In the genomic region with DNA sequence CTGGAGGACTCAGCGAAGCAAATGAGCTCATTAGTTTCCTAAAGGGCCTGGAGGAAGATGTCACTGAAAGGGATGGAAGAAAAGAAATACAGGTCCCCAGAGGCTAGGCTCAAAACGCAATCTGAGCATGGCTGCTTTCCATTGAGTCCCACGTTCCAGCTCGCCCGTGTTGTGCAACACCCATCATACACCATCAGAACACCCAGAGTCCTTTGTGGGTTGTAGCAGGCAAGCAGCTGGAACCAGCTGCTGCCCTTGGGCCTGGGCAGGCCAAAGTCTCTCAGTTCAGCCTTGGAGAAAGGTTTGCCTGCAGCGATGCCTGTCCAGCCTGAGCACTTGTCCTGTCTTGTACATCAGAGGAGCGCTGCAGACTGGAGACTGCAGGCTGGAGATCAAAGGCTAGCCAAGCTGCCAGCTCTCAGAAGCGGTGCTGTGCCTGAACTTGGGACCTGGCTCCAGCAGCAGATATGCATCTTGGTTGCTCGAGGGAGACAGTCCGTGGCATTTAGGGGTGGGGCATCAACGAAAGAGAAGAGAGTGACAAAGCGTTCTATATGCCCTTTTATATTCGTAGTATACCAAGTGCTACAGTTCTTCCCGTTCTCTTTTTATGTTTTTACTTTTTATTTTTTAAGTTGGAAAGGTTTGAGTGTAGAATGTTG, we compare ENCODE assay signal across 9 mouse cellular contexts. TPM values are rescaled to one million over a fixed set of nuclear protein-coding genes. Genes with fewer than 3 reads are reported as not detected.
A peak's percentile ranks its signal among the peaks of the same experiment; 100 is the strongest.
DNase-seq lines count a peak whose midpoint lies in the region; ATAC-seq and TF ChIP-seq lines count a peak whose summit lies in the region.
"Had no signal": no experiment of that assay in that cellular context is flagged by ENCODE, and none has a peak within 500 bp of the region (broad histone marks: within the 10 kb centered on the region; RNA-seq: fewer than 3 reads in every experiment).

No protein-coding gene starts in this region.

- no peak overlapping the region for H3K9ac ChIP-seq in midbrain, embryonic 14.5 days (replicated peaks; ENCODE audit: low read length)
- H3K9ac ChIP-seq in midbrain, embryonic 16.5 days (ENCODE audit: low read depth, low read length) = no peak overlapping the region
- H3K9ac ChIP-seq in heart, postnatal 0 days (replicated peaks; ENCODE audit: low read depth, low read length) = no peak overlapping the region
- no peak overlapping the region for H3K9ac ChIP-seq in limb, embryonic 15.5 days
- H3K9ac ChIP-seq: liver, embryonic 13.5 days had no signal

- H3K9me3 ChIP-seq in midbrain, embryonic 14.5 days (ENCODE audit: control insufficient read depth, low read length) = no peaks in the 10 kb centered on the region
- no peaks in the 10 kb centered on the region for H3K9me3 ChIP-seq in midbrain, embryonic 16.5 days (replicated peaks; ENCODE audit: control insufficient read depth, low read length, poor library complexity, severe bottlenecking)
- H3K9me3 ChIP-seq in heart, postnatal 0 days (replicated peaks; ENCODE audit: control insufficient read depth, low read length) = no peaks in the 10 kb centered on the region
- H3K9me3 ChIP-seq in limb, embryonic 15.5 days = no peaks in the 10 kb centered on the region
- H3K9me3 ChIP-seq: liver, embryonic 13.5 days had no signal

- no peak overlapping the region for H3K4me3 ChIP-seq in midbrain, embryonic 14.5 days (replicated peaks; ENCODE audit: low read depth, low read length)
- H3K4me3 ChIP-seq in midbrain, embryonic 16.5 days (ENCODE audit: low read depth, low read length) = no peak overlapping the region
- no peak overlapping the region for H3K4me3 ChIP-seq in heart, postnatal 0 days (ENCODE audit: low read depth, low read length)
- no peak overlapping the region for H3K4me3 ChIP-seq in limb, embryonic 15.5 days
- no peak overlapping the region for H3K4me3 ChIP-seq in layer of hippocampus, adult 2 months
- H3K4me3 ChIP-seq: liver, embryonic 13.5 days had no signal

- H3K27ac ChIP-seq in midbrain, embryonic 14.5 days (replicated peaks; ENCODE audit: low read depth, low read length) = no peak overlapping the region
- no peak overlapping the region for H3K27ac ChIP-seq in midbrain, embryonic 16.5 days (ENCODE audit: low read length)
- 0 out of 2 replicates have a peak overlapping the region, but pooled peaks have one; percentile 7 for H3K27ac ChIP-seq in heart, postnatal 0 days (ENCODE audit: low read depth)
- H3K27ac ChIP-seq in limb, embryonic 15.5 days = no peak overlapping the region
- no peak overlapping the region for H3K27ac ChIP-seq in layer of hippocampus, adult 2 months
- H3K27ac ChIP-seq: liver, embryonic 13.5 days had no signal

- no peaks in the 10 kb centered on the region for H3K27me3 ChIP-seq in midbrain, embryonic 14.5 days (ENCODE audit: control insufficient read depth, insufficient read depth, low read length)
- no peaks in the 10 kb centered on the region for H3K27me3 ChIP-seq in midbrain, embryonic 16.5 days (ENCODE audit: control insufficient read depth, insufficient read depth, low read depth, low read length)
- H3K27me3 ChIP-seq in heart, postnatal 0 days (ENCODE audit: control insufficient read depth, insufficient read depth, low read length) = no peaks in the 10 kb centered on the region
- no peaks in the 10 kb centered on the region for H3K27me3 ChIP-seq in limb, embryonic 15.5 days
- H3K27me3 ChIP-seq: liver, embryonic 13.5 days had no signal

- no peak for TF ChIP-seq EP300 in heart, postnatal 0 days (IDR thresholded peaks at IDR 0.05; ENCODE audit: low read depth)

- H3K36me3 ChIP-seq in midbrain, embryonic 14.5 days (ENCODE audit: control insufficient read depth, insufficient read depth, low read length) = peaks cover 8% of the 10 kb centered on the region
- no peaks in the 10 kb centered on the region for H3K36me3 ChIP-seq in midbrain, embryonic 16.5 days (ENCODE audit: control insufficient read depth, insufficient read depth, low read length)
- peaks cover 8% of the 10 kb centered on the region for H3K36me3 ChIP-seq in heart, postnatal 0 days (replicated peaks; ENCODE audit: control insufficient read depth, insufficient read depth, low read length)
- H3K36me3 ChIP-seq in limb, embryonic 15.5 days = peaks cover 4% of the 10 kb centered on the region
- H3K36me3 ChIP-seq: liver, embryonic 13.5 days had no signal

- no peak for TF ChIP-seq CTCF in heart, postnatal 0 days (IDR thresholded peaks at IDR 0.05; ENCODE audit: low read depth)
- TF ChIP-seq CTCF in layer of hippocampus, adult 2 months (conservative IDR thresholded peaks at IDR 0.05) = no peak

- H3K4me2 ChIP-seq in midbrain, embryonic 14.5 days (ENCODE audit: low read length) = no peak overlapping the region
- H3K4me2 ChIP-seq in midbrain, embryonic 16.5 days (ENCODE audit: low read length) = no peak overlapping the region
- no peak overlapping the region for H3K4me2 ChIP-seq in heart, postnatal 0 days (ENCODE audit: low read depth, low read length)
- no peak overlapping the region for H3K4me2 ChIP-seq in limb, embryonic 15.5 days
- H3K4me2 ChIP-seq: liver, embryonic 13.5 days had no signal

- peak; percentile 18 for DNase-seq in midbrain, embryonic 14.5 days
- DNase-seq in heart, postnatal 0 days (ENCODE audit: low spot score) = peak; percentile 36
- DNase-seq in testis, postnatal 10 days (ENCODE audit: low spot score) = peak; percentile 65
- no peak for DNase-seq in yolk sac, embryonic 10.5 days (ENCODE audit: low spot score)
- no peak for DNase-seq in layer of hippocampus, adult 2 months (ENCODE audit: low spot score in 2 of 2)
- no peak for DNase-seq in thymus, adult 18-20 months
- DNase-seq: liver, embryonic 13.5 days had no signal

- ATAC-seq in midbrain, embryonic 14.5 days (ENCODE audit: low FRiP score, low TSS enrichment) = no peak
- ATAC-seq in midbrain, embryonic 16.5 days = no peak
- peak; percentile 80 for ATAC-seq in heart, postnatal 0 days (ENCODE audit: insufficient read depth, low read depth)
- 0 out of 2 replicates have a peak, but pooled peaks have one; percentile 55 for ATAC-seq in limb, embryonic 15.5 days (ENCODE audit: insufficient number of reproducible peaks, low FRiP score, low TSS enrichment, low read depth)

- WGBS in midbrain, embryonic 14.5 days = 73% methylated on average over 14 of the region's 14 CpGs
- 73% methylated on average over 14 of the region's 14 CpGs for WGBS in midbrain, embryonic 16.5 days
- WGBS in heart, postnatal 0 days = 58% methylated on average over 14 of the region's 14 CpGs
- WGBS in limb, embryonic 15.5 days = 55% methylated on average over 14 of the region's 14 CpGs

- no peaks in the 10 kb centered on the region for H3K4me1 ChIP-seq in midbrain, embryonic 14.5 days (ENCODE audit: control insufficient read depth, insufficient read depth, low read length)
- H3K4me1 ChIP-seq in midbrain, embryonic 16.5 days (ENCODE audit: control insufficient read depth, insufficient read depth, low read length) = no peaks in the 10 kb centered on the region
- no peaks in the 10 kb centered on the region for H3K4me1 ChIP-seq in heart, postnatal 0 days (ENCODE audit: control insufficient read depth, insufficient read depth)
- H3K4me1 ChIP-seq in limb, embryonic 15.5 days = peaks cover 4% of the 10 kb centered on the region; the same call in 1 of the 2 replicates
- H3K4me1 ChIP-seq: liver, embryonic 13.5 days had no signal

RNA-seq across cellular contexts. Expression of a gene that starts 15.5 kb away (rescaled TPM):
- 81.7 and 108 TPM in 2 replicates for polyA plus RNA-seq in midbrain, embryonic 14.5 days (2014; fragmentation: Nextera tagmentation; extraction: Ambion mirVana)
- 66.2 and 73.9 TPM in 2 replicates for polyA plus RNA-seq in midbrain, embryonic 16.5 days (2015; fragmentation: Nextera tagmentation; extraction: Ambion mirVana)
- 37.9 and 68.2 TPM in 2 replicates for total RNA-seq in heart, postnatal 0 days (2014; rRNA removed; ENCODE audit: low replicate concordance)
- polyA plus RNA-seq in heart, postnatal 0 days (2015; fragmentation: Nextera tagmentation; extraction: Ambion mirVana) = 20.2 and 31.6 TPM in 2 replicates
- 59.0 and 61.4 TPM in 2 replicates for polyA plus RNA-seq in limb, embryonic 15.5 days (2015; fragmentation: Nextera tagmentation; extraction: Ambion mirVana)
- total RNA-seq in layer of hippocampus, adult 2 months (2021) = 10 to 100 TPM; 48.2 to 51.5 TPM

Comparison
In these comparisons a context has a peak if more than half of its experiments do, and no peak if none do; other contexts are left out.
1. ATAC-seq: peak in heart, postnatal 0 days (single experiment) and limb, embryonic 15.5 days (single experiment); none in midbrain, embryonic 14.5 days (single experiment) and midbrain, embryonic 16.5 days (single experiment).
2. DNase-seq: peak in midbrain, embryonic 14.5 days (single experiment), heart, postnatal 0 days (single experiment) and testis, postnatal 10 days (single experiment); none in yolk sac, embryonic 10.5 days (single experiment), layer of hippocampus, adult 2 months (0 of 2) and thymus, adult 18-20 months (0 of 2).